Mouse (Mus musculus) heart, adult 18-20 months (tissue): ENCODE data around the gene Calm2. TPM values are rescaled to one million over a fixed set of nuclear protein-coding genes. Genes with fewer than 3 reads are reported as not detected.

ENCODE experiments used
- DNase-seq, 2 experiments: peaks; one replicate each; pipeline ENCODE4 v3.0.0; 2021 to 2022; ENCODE audit warnings: mixed read lengths in 1 of 2
- total RNA-seq, 2 experiments: library from RNA; stranded (reverse); gene quantifications; 2 replicates each; pipeline ENCODE4 v1.2.3; 2021

Gene Calm2
- total RNA-seq, 2 experiments from 2014 or later = 153 TPM

DNA sequence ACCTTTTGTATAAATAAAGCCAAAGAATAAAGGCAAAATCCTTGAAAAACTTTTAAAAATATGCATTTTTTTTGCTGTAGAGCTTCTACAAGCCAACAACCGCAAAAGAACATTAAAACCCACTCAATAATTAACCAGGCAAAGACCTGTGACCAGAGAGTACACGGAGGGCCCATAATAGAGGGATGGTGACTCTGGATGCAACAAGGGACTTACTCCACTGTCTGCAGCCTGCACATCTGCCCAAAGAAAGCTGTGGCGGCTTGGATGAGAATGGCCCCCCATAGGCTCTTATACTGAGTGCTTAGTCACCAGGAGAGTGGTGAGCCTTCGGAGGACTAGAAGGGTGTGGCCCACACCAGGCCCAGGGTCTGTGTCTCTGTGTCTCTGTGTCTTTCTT lies 43.3 kb downstream of the Calm2 start:
- no peak for DNase-seq

DNA sequence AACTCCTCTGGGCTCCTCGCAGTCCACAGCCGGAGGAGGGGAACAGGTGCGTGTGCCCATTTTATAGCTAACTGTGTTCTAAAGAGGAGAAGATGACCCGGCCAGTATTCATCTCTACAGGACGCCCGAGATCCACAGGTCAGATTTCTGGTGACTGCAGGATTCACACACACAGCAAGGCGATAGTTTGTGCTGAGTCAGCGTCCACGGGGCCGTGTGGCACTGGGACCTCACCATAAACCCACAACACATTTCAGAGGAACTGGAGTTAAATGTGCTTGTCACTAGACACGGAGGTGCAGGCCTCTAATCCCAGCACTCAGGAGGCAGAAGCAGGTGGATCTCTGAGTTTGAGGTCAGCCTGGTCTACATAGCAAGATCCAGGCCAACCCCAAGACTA lies 44.3 kb downstream of the Calm2 start:
- no peak for DNase-seq

DNA sequence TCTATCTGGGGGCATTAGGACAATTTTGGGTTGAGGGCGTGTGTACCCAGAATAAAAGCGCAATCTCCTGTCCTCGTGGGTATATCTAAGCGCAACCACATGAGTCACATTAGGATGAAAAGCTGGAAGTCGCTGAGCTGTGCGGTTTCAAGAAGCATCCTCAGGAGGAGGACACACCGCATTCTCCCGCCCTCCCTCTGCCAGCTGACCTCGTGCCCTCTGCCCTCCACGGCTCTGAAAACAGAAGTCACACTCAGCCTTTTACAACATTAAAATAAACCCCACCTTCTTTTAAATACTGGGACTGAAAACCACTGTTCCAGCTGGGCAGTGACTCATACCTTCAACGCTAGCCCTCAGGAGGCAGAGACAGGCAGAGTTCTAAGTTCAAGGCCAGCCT lies 49.6 kb downstream of the Calm2 start:
- peak in 1 of 2 experiments; percentile 29 for DNase-seq

DNA sequence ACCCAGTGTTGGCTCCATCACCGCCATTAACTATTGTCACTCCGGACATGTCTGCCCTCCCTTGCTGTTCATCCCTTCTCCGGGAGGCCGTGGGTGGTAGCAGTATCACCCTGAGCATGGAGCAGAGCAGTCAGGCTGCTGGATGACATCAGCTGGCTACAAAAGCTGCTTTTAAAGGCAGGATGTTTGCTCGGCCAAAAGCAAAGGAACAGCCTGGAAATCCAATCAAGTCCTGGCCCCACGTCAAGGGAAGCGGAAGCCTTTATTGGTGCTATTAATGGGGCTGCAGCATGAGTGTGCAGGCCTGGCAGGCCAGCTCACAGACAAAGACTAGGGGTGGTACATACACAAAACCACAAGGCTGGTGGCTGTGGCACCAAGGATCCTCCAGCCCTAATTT lies 55.5 kb downstream of the Calm2 start:
- peak; percentile 74 to 89 for DNase-seq

DNA sequence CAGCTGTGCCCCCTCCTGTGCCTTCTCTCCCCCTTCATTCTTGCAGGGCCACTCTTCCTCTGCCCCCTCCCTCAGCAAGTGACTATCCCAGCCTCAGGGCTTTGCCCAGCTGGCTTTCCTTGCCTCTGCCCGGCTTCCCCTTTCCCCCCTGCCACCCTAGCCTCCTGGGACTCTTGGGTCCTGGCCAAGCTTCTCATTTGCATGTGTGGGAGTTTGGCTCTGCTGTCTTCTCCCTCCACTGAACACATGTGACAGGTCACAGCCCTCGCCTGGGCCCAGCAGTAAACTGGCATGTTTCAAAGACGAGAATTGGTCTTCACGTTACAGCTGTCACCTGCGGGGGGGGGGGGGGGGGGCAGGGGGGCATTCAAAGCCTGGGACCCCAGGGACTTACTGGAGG lies 59.7 kb downstream of the Calm2 start:
- peak in 1 of 2 experiments; percentile 72 for DNase-seq

DNA sequence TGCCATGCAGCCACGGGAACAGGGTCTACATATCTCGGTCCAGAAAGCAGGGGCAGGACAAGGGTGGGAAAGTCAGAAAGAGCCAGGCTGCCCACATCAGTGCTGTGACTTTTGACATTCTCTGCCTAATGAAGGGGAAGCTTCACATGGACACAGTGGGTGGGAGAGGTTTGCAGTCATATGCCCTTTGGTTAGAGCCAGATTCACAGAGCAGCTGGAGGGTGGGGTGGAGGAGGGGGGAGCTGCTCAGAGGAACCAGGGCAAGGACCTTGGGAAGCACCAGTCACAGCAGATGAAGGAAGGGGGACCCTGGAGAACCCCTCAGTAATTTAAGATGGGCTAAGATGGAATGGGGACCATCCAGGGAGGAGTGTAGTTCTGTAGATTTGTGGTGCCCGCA lies 60.9 kb downstream of the Calm2 start:
- DNase-seq = no peak

Other genes with a start within 250 kb of the Calm2 start
- 10 to 100 TPM; 55.6 to 60.2 TPM for gene Mcfd2, start 181.0 kb downstream of the Calm2 start, total RNA-seq
- gene Ttc7, start 164.0 kb downstream of the Calm2 start, total RNA-seq = 10 to 100 TPM; 26.2 to 32.1 TPM
- not detected for gene Stpg4, start 19.2 kb downstream of the Calm2 start, total RNA-seq
- 1 to 10 TPM in 1 of 2 experiments, not detected in 1; 1.1 TPM for gene Epcam, start 189.0 kb upstream of the Calm2 start, total RNA-seq
- gene Msh2, start 225.4 kb upstream of the Calm2 start, total RNA-seq = 10 to 100 TPM; 11.9 to 15.0 TPM